Mouse (Mus musculus): ENCODE measurements at regions not wholly inside any gene's neighbourhood (a gene's known extent, or its start where the extent isn't known, plus 50 kb on each side); places are given as distances from the start of the nearest gene placed in this dataset.

DNA sequence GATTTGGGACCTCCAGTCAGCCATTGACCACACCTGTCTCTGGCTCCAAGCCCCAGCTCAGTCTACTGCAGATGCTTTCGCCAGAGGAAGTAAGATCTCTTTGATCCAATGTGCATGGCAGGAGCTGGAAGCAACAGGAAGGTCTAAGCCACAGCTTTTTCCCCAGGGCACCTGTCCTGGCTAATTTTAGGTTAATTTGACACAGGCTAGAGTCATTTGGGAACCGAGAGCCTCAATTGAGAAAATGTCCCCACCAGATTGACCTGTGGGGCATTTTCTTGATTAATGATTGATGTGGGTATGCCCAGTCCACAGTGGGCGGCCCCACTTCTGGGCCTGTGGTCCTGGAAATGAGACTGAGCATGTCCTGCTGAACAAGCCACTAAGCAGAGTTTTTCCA, 240.7 kb upstream of the Hs6st1 start:
- H3K9ac ChIP-seq (replicated peaks; ENCODE audit: low read length) = no peak overlapping the region
- no peak overlapping the region for H3K4me3 ChIP-seq (ENCODE audit: low read depth, low read length)
- DNase-seq (ENCODE audit: low spot score) (no peak), ATAC-seq (replicated peaks; ENCODE audit: insufficient number of reproducible peaks, low FRiP score, low TSS enrichment, low read depth) (no peak)
- WGBS = 40% methylated on average over 3 of the region's 3 CpGs
- no peaks in the 10 kb centered on the region; the same call in 1 of the 2 replicates for H3K4me1 ChIP-seq (ENCODE audit: control insufficient read depth, insufficient read depth, low read length)
- H3K9me3 ChIP-seq (replicated peaks; ENCODE audit: control insufficient read depth, low read length) = no peaks in the 10 kb centered on the region
- no peak overlapping the region for H3K27ac ChIP-seq (replicated peaks; ENCODE audit: low read depth, low read length)
- no peaks in the 10 kb centered on the region for H3K27me3 ChIP-seq (ENCODE audit: control insufficient read depth, insufficient read depth, low read length)
- no peak overlapping the region for H3K4me2 ChIP-seq (ENCODE audit: low read depth, low read length)
- no peaks in the 10 kb centered on the region for H3K36me3 ChIP-seq (replicated peaks; ENCODE audit: control insufficient read depth, insufficient read depth, low read depth, low read length)

DNA sequence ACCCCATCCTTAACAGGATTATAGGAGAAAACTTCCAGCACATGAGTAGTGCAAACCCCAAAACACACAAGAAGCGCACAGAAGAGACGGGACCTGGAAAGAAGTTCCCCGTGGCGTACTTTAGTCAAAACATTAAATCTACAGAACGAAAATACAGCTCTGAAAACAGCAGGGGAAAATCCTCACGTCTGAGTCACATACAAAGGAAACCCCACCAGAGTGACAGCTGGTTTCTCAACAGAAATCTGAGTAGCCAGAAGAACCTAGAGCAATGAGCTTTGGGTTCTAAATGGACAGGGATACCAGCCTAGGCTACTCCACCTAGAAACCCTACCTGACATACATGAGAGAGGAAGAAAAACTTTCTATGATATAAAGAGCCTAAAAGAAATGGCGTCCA, 234.0 kb upstream of the Hs6st1 start:
- 75% methylated on average over 7 of the region's 7 CpGs for WGBS
- Histone ChIP-seq H3K4me1 (ENCODE audit: control insufficient read depth, insufficient read depth, low read length) (no peaks in the 10 kb centered on the region), H3K27me3 (ENCODE audit: control insufficient read depth, insufficient read depth, low read length) (no peaks in the 10 kb centered on the region), H3K9ac (replicated peaks; ENCODE audit: low read length) (no peak overlapping the region), H3K27ac (replicated peaks; ENCODE audit: low read depth, low read length) (no peak overlapping the region), H3K4me2 (ENCODE audit: low read depth, low read length) (no peak overlapping the region), H3K9me3 (replicated peaks; ENCODE audit: control insufficient read depth, low read length) (no peaks in the 10 kb centered on the region), H3K36me3 (replicated peaks; ENCODE audit: control insufficient read depth, insufficient read depth, low read depth, low read length) (no peaks in the 10 kb centered on the region), H3K4me3 (ENCODE audit: low read depth, low read length) (no peak overlapping the region)
- DNase-seq (ENCODE audit: low spot score) = no peak
- ATAC-seq (replicated peaks; ENCODE audit: insufficient number of reproducible peaks, low FRiP score, low TSS enrichment, low read depth) = no peak

GRCm38 (mm10) chr1:35836552-35836951, 231.6 kb upstream of the Hs6st1 start:
- Histone ChIP-seq H3K9me3 (replicated peaks; ENCODE audit: control insufficient read depth, low read length) (no peaks in the 10 kb centered on the region), H3K36me3 (replicated peaks; ENCODE audit: control insufficient read depth, insufficient read depth, low read depth, low read length) (no peaks in the 10 kb centered on the region), H3K27me3 (ENCODE audit: control insufficient read depth, insufficient read depth, low read length) (no peaks in the 10 kb centered on the region), H3K4me2 (ENCODE audit: low read depth, low read length) (no peak overlapping the region), H3K9ac (replicated peaks; ENCODE audit: low read length) (no peak overlapping the region), H3K4me3 (ENCODE audit: low read depth, low read length) (no peak overlapping the region), H3K27ac (replicated peaks; ENCODE audit: low read depth, low read length) (no peak overlapping the region), H3K4me1 (ENCODE audit: control insufficient read depth, insufficient read depth, low read length) (no peaks in the 10 kb centered on the region)
- ATAC-seq (replicated peaks; ENCODE audit: insufficient number of reproducible peaks, low FRiP score, low TSS enrichment, low read depth) (no peak), DNase-seq (ENCODE audit: low spot score) (no peak)
- WGBS = 84% methylated on average over 5 of the region's 5 CpGs

DNA sequence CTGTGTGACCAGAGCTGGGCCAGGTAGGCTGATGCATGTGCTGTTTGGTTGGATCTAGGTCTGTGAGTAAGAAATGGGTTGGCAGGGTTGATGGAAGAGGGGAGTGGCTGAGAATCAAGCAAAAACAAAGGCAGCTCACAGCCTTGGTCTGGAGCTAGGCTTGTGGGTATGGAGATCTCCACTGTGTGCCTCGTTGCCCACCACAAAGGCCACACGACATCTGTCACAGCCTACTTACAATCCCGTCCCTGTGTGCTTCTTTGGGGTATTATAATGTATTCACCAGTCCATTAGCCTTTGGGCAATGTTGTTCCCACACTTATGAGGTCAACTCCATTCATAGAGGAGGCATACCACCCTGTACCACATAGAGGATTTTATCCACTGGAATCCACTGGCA, 229.6 kb upstream of the Hs6st1 start:
- no peak for ATAC-seq (replicated peaks; ENCODE audit: insufficient number of reproducible peaks, low FRiP score, low TSS enrichment, low read depth)
- Histone ChIP-seq H3K4me2 (ENCODE audit: low read depth, low read length) (no peak overlapping the region), H3K9ac (replicated peaks; ENCODE audit: low read length) (no peak overlapping the region), H3K27me3 (ENCODE audit: control insufficient read depth, insufficient read depth, low read length) (no peaks in the 10 kb centered on the region), H3K27ac (replicated peaks; ENCODE audit: low read depth, low read length) (no peak overlapping the region), H3K4me1 (ENCODE audit: control insufficient read depth, insufficient read depth, low read length) (no peaks in the 10 kb centered on the region), H3K9me3 (replicated peaks; ENCODE audit: control insufficient read depth, low read length) (no peaks in the 10 kb centered on the region), H3K36me3 (replicated peaks; ENCODE audit: control insufficient read depth, insufficient read depth, low read depth, low read length) (no peaks in the 10 kb centered on the region), H3K4me3 (ENCODE audit: low read depth, low read length) (no peak overlapping the region)
- WGBS = 83% methylated on average over 3 of the region's 3 CpGs
- DNase-seq (ENCODE audit: low spot score) = no peak

DNA sequence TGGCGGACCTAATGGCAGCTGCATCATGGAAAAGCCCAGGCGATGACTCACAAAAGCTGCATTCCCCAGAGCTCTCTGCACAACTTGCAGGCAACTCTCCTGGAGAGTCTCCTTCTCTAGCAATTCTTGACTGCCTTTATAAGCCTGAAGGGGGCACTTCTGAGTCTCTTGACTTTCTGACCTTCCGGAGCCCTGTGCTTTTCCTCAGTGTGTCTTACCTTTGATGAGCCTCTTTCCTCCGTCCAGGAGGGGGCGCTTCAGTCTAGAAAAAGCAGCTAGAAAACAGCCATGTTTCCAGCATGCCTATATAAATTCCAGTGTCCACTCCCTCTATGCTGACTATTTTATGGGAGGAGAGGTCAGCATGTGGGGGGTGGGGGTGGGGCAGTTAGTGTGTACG, 228.8 kb upstream of the Hs6st1 start:
- peak; percentile 64 for DNase-seq (ENCODE audit: low spot score)
- WGBS = 73% methylated on average over 6 of the region's 6 CpGs
- H3K9ac ChIP-seq (replicated peaks; ENCODE audit: low read length) = no peak overlapping the region

DNA sequence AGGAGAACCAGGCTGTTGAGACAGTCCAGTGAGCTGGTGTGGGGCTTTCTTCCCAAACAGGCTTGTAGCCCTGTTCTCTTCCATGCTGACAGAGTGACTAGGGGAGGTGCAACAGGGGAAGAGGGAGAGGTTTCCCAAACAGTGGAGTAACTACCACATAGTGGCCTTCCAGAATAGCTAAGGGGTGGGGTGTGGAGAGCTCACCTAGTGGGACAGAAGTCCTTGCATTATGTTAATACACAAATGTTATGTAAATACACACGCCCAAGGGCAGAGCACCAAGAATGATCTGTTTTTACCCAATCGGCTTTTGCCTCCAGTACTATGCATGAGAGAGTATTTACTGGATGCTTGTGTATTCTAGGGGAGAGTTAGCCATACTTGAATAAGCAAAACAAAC, 226.6 kb upstream of the Hs6st1 start:
- Histone ChIP-seq H3K27ac (replicated peaks; ENCODE audit: low read depth, low read length) (no peak overlapping the region), H3K9ac (replicated peaks; ENCODE audit: low read length) (no peak overlapping the region), H3K36me3 (replicated peaks; ENCODE audit: control insufficient read depth, insufficient read depth, low read depth, low read length) (no peaks in the 10 kb centered on the region), H3K27me3 (ENCODE audit: control insufficient read depth, insufficient read depth, low read length) (no peaks in the 10 kb centered on the region), H3K9me3 (replicated peaks; ENCODE audit: control insufficient read depth, low read length) (no peaks in the 10 kb centered on the region), H3K4me1 (ENCODE audit: control insufficient read depth, insufficient read depth, low read length) (no peaks in the 10 kb centered on the region), H3K4me3 (ENCODE audit: low read depth, low read length) (no peak overlapping the region), H3K4me2 (ENCODE audit: low read depth, low read length) (no peak overlapping the region)
- ATAC-seq (replicated peaks; ENCODE audit: insufficient number of reproducible peaks, low FRiP score, low TSS enrichment, low read depth) (no peak), DNase-seq (ENCODE audit: low spot score) (no peak)
- 91% methylated on average over 2 of the region's 2 CpGs for WGBS

More for the DNA sequence above, 228.8 kb upstream of the Hs6st1 start:
- no peak overlapping the region for H3K27ac ChIP-seq (replicated peaks; ENCODE audit: low read depth, low read length)
- no peak for ATAC-seq (replicated peaks; ENCODE audit: insufficient number of reproducible peaks, low FRiP score, low TSS enrichment, low read depth)
- H3K27me3 ChIP-seq (ENCODE audit: control insufficient read depth, insufficient read depth, low read length) = no peaks in the 10 kb centered on the region
- H3K9me3 ChIP-seq (replicated peaks; ENCODE audit: control insufficient read depth, low read length) = no peaks in the 10 kb centered on the region
- H3K4me1 ChIP-seq (ENCODE audit: control insufficient read depth, insufficient read depth, low read length) = no peaks in the 10 kb centered on the region
- no peak overlapping the region for H3K4me2 ChIP-seq (ENCODE audit: low read depth, low read length)
- no peak overlapping the region for H3K4me3 ChIP-seq (ENCODE audit: low read depth, low read length)
- H3K36me3 ChIP-seq (replicated peaks; ENCODE audit: control insufficient read depth, insufficient read depth, low read depth, low read length) = no peaks in the 10 kb centered on the region

GRCm38 (mm10) chr1:35842707-35843106, 225.5 kb upstream of the Hs6st1 start:
- ATAC-seq (replicated peaks; ENCODE audit: insufficient number of reproducible peaks, low FRiP score, low TSS enrichment, low read depth) = no peak
- no peak overlapping the region for H3K9ac ChIP-seq (replicated peaks; ENCODE audit: low read length)
- H3K4me2 ChIP-seq (ENCODE audit: low read depth, low read length) = no peak overlapping the region
- H3K36me3 ChIP-seq (replicated peaks; ENCODE audit: control insufficient read depth, insufficient read depth, low read depth, low read length) = no peaks in the 10 kb centered on the region
- WGBS = 93% methylated on average over 4 of the region's 4 CpGs
- H3K27ac ChIP-seq (replicated peaks; ENCODE audit: low read depth, low read length) = no peak overlapping the region
- no peaks in the 10 kb centered on the region for H3K27me3 ChIP-seq (ENCODE audit: control insufficient read depth, insufficient read depth, low read length)
- no peak overlapping the region for H3K4me3 ChIP-seq (ENCODE audit: low read depth, low read length)
- H3K4me1 ChIP-seq (ENCODE audit: control insufficient read depth, insufficient read depth, low read length) = no peaks in the 10 kb centered on the region
- no peaks in the 10 kb centered on the region for H3K9me3 ChIP-seq (replicated peaks; ENCODE audit: control insufficient read depth, low read length)
- DNase-seq (ENCODE audit: low spot score) = no peak

DNA sequence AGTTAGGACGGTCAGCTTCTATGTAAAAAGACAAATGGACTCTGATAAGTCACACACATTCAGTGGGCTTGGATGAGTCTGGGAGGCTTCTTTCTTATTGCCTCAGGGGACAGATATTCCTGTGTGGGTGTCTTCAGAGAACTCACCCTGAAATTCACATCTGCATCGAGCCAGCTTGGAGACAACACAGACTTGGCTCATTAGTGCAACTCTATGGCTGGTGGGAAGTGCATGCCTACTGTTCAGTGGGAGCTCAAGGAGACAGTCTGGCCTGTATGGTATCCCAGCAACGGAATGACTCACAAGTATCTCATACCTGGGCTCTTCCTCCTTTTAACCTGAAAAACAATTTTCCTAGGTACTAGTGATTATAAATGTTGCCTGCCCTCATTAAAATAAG, 224.6 kb upstream of the Hs6st1 start:
- Histone ChIP-seq H3K4me3 (ENCODE audit: low read depth, low read length) (no peak overlapping the region), H3K4me2 (ENCODE audit: low read depth, low read length) (no peak overlapping the region), H3K36me3 (replicated peaks; ENCODE audit: control insufficient read depth, insufficient read depth, low read depth, low read length) (no peaks in the 10 kb centered on the region), H3K27ac (replicated peaks; ENCODE audit: low read depth, low read length) (no peak overlapping the region), H3K27me3 (ENCODE audit: control insufficient read depth, insufficient read depth, low read length) (no peaks in the 10 kb centered on the region), H3K9ac (replicated peaks; ENCODE audit: low read length) (no peak overlapping the region), H3K9me3 (replicated peaks; ENCODE audit: control insufficient read depth, low read length) (no peaks in the 10 kb centered on the region), H3K4me1 (ENCODE audit: control insufficient read depth, insufficient read depth, low read length) (no peaks in the 10 kb centered on the region)
- no peak for ATAC-seq (replicated peaks; ENCODE audit: insufficient number of reproducible peaks, low FRiP score, low TSS enrichment, low read depth)
- WGBS = 72% methylated on average over 3 of the region's 3 CpGs
- DNase-seq (ENCODE audit: low spot score) = no peak
